Mouse (Mus musculus) heart, adult 9 months (tissue): ENCODE measurements around the gene 4930402K13Rik.
A peak's percentile ranks its signal among the peaks of the same experiment; 100 is the strongest.
"Not testable (repeated sequence)": the region's sequence is repeated elsewhere in the genome, so short reads cannot be mapped to it uniquely, and the experiment has no call there.

Experiments used
- DNase-seq, 2 experiments: peaks; one replicate each; pipeline ENCODE4 v3.0.0; 2022; ENCODE audit warnings: low spot score in 2 of 2

4930402K13Rik gene

DNA sequence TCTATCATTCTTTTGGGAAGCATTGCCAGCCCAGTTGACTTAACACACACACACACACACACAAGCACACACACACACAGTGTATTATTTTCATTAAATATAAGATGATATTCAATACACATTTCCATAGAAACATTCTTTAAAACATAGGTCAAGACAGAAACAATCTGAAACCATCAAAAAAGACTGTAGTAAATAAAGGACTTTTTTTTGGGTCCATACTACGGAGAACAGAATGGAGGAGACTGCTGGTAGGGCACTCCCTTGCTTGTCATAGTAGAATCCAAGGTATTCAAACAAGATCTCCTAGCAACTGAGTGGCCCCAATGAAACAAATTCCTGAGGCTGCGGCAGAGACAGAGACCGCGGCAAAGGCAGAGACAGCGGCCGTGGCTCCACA is at the start of gene 4930402K13Rik:
Gene 4930402K13Rik (plus strand): TSS at position 301 of the 400 bp plus-strand sequence.
- no peak for DNase-seq

- DNase-seq: peak; percentile 8 to 82
These were observed 43.4 kb upstream of the 4930402K13Rik start for GRCm38 (mm10) chrX:9060952-9061351.

DNA sequence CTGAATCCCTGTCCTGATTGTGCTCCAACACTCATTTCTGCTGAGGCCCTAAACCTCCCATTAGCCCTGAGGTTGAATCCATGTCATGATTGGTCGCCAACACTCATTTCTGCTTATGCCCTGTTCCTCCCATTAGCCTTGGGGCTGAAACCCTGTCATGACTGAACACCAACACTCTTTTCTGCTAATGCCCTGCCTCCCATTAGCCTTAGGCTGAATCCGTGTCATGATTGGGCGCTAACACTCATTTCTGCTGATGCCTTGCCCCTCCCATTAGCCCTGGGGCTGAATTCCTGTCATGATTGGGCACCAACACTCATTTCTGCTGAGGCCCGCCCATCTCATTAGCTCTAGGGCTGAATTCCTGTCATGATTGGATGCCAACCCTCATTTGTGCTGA is 42.3 kb upstream of the 4930402K13Rik start:
- no peak for DNase-seq

DNA sequence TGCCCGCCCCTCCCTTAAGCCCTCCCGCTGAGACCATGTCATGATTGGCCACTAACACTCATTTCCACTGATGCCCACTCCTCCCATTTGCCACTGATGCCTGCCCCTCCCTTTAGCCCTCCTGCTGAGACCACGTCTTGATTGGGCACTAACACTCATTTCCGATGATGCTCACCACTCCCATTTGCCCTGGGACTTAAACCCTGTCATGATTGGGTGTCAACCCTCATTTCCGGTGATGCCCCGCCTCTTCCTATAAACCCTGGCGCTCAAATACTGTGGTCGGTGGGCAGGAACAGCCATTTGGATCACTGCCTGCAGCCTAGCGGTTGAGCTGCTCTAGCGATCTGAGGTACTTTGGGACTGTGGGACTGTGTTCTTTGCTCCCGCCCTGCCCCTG is 41.6 kb upstream of the 4930402K13Rik start, which contains the start of gene Fthl17f:
Gene Fthl17f (plus strand): TSS at position 301 of the 400 bp plus-strand sequence.
- DNase-seq: not testable (repeated sequence)

DNA sequence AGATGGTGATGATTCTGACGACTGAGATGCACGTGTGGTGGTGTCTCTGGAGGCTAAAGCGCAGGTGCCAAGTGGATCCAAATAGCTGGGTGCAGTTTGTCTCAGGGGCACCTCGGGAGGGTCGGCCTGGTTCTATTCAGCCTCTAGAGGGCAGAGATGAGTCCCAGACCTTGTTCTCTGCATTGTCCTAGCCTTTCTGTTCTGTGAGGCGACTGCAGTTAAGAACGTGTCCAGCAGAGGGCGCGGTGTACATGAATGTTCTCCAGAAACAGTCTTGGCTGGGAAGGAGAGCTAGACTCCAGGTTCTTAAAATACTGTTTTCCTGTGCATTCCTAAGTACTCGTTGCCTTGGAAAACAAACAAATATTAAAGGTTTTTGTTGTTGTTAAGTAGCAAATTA is 26.7 kb upstream of the 4930402K13Rik start:
- DNase-seq: peak in 1 of 2 experiments; percentile 7

- not testable (repeated sequence) for DNase-seq
These were observed 9.3 kb upstream of the 4930402K13Rik start for GRCm38 (mm10) chrX:9095066-9095465.

GRCm38 (mm10) chrX:9110381-9110780 is 6.0 kb downstream of the 4930402K13Rik start:
- no peak for DNase-seq

DNA sequence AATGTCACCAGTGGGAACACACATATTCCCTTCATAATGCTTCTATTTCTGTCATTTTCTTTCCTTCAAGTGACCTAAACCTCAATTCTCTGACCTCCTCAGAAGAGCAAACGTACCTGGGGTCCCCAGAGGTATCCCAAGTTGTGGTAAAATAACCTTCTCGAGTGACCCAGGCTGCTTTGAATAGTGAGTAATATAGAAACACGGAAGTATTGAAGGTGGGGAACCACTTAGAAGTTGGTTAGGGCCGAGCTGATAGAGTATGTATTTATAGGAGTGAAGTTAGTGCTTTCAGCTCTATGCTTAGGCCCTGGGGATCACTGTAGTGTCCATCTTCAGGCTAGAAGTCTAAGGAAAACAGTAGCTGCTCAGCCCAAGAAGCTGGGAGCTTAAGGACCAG is 20.6 kb downstream of the 4930402K13Rik start:
- DNase-seq: no peak

GRCm38 (mm10) chrX:9128317-9128831 is 24.0 kb downstream of the 4930402K13Rik start:
- DNase-seq: peak in 1 of 2 experiments; percentile 3

- DNase-seq: no peak
These were observed 35.1 kb downstream of the 4930402K13Rik start for GRCm38 (mm10) chrX:9139290-9139948.

DNA sequence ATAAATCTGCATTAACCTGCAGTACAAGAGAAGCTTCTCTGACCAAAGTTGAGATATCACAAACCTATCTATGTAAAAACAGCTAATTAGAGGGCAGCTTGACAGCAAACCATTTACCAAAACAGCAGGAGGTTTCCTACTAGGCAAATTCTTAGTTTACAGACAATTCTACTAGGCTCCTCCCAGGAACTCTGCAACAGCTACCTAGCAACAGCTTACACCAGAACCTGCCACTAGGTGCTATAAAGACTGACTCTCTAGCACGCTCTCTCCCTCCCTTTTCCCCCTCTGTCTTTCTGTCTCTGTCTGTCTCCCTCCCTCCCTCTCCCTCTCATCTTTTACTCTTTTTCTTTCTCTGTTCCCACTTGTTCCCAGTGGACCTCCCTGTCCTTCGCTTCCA is 38.3 kb downstream of the 4930402K13Rik start:
- no peak for DNase-seq
